Mouse (Mus musculus): ENCODE data around the gene Rgs9. TPM values are rescaled to one million over a fixed set of nuclear protein-coding genes. Genes with fewer than 3 reads are reported as not detected.
A peak's percentile ranks its signal among the peaks of the same experiment; 100 is the strongest.
"Not testable (repeated sequence)": the region's sequence is repeated elsewhere in the genome, so short reads cannot be mapped to it uniquely, and the experiment has no call there.

Rgs9 gene
- polyA plus RNA-seq, 1 experiment from 2014 or later = 0.13 TPM

DNA sequence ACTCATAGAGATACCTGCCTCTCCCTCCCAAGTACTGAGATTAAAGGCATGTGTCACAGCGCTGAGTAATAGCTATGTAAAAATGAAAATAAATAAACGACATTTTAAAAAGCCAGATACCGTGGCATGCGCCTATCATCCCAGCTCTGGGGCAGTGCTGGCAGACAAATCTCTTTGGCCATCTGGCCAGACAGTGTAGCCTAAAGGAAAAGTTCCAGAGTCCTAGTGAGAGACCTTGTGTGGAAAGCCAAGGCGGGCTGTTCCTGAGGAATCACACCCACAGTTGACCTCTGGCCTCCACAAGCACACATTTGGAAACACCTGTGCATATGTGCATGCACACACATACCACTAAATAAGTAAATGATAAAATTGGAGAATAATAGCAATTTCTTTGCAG is 22.0 kb upstream of the Rgs9 start:
- H3K4me3 ChIP-seq (ENCODE audit: low read depth, low read length) = no peak overlapping the region
- no peak overlapping the region for H3K9ac ChIP-seq (ENCODE audit: low read depth, low read length)
- no peak overlapping the region for H3K4me2 ChIP-seq (ENCODE audit: low read depth, low read length)
- H3K4me1 ChIP-seq (ENCODE audit: control insufficient read depth, low read depth, low read length) = no peaks in the 10 kb centered on the region
- no peak overlapping the region for H3K27ac ChIP-seq (ENCODE audit: low read length)
- no peaks in the 10 kb centered on the region for H3K36me3 ChIP-seq (ENCODE audit: control insufficient read depth, insufficient read depth)
- WGBS (ENCODE audit: insufficient replicate concordance) = 64% methylated on average over 5 of the region's 5 CpGs
- H3K27me3 ChIP-seq (ENCODE audit: control insufficient read depth, insufficient read depth, low read depth, low read length) = no peaks in the 10 kb centered on the region
- H3K9me3 ChIP-seq (replicated peaks; ENCODE audit: control insufficient read depth, low read length) = no peaks in the 10 kb centered on the region
- no peak for ATAC-seq (ENCODE audit: low read depth)

- no peak overlapping the region for H3K4me3 ChIP-seq (ENCODE audit: low read depth, low read length)
- 63% methylated on average over 4 of the region's 4 CpGs for WGBS (ENCODE audit: insufficient replicate concordance)
- H3K27me3 ChIP-seq (ENCODE audit: control insufficient read depth, insufficient read depth, low read depth, low read length) = no peaks in the 10 kb centered on the region
- H3K4me1 ChIP-seq (ENCODE audit: control insufficient read depth, low read depth, low read length) = no peaks in the 10 kb centered on the region
- H3K27ac ChIP-seq (ENCODE audit: low read length) = no peak overlapping the region
- no peaks in the 10 kb centered on the region for H3K9me3 ChIP-seq (replicated peaks; ENCODE audit: control insufficient read depth, low read length)
- ATAC-seq (ENCODE audit: low read depth) = no peak
- no peaks in the 10 kb centered on the region for H3K36me3 ChIP-seq (ENCODE audit: control insufficient read depth, insufficient read depth)
- H3K4me2 ChIP-seq (ENCODE audit: low read depth, low read length) = no peak overlapping the region
- no peak overlapping the region for H3K9ac ChIP-seq (ENCODE audit: low read depth, low read length)
Measured at GRCm38 (mm10) chr11:109319471-109319870, 21.5 kb upstream of the Rgs9 start.

DNA sequence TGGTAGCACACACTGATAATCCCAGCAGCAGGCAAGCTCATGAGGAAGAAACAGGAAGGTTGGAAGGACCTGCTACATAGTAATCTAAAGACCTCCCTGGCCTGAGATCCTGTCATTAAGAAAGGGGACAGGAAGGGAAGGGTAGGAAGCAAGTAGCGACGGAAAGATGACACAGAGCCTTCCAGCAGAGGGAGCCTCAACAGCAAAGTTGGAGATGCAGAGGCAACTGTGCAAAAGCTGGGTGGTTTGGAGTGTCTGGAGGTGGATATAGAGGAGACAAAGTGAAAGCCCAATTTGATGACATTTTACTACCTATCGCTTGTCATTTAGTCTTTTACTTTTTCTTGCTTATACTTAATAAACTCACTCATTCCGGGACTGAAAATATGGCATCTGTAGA is 19.0 kb upstream of the Rgs9 start:
- whole genome bisulfite sequencing (ENCODE audit: insufficient replicate concordance) = 23% methylated on average over 4 of the region's 4 CpGs
- ATAC-seq (ENCODE audit: low read depth) = no peak

DNA sequence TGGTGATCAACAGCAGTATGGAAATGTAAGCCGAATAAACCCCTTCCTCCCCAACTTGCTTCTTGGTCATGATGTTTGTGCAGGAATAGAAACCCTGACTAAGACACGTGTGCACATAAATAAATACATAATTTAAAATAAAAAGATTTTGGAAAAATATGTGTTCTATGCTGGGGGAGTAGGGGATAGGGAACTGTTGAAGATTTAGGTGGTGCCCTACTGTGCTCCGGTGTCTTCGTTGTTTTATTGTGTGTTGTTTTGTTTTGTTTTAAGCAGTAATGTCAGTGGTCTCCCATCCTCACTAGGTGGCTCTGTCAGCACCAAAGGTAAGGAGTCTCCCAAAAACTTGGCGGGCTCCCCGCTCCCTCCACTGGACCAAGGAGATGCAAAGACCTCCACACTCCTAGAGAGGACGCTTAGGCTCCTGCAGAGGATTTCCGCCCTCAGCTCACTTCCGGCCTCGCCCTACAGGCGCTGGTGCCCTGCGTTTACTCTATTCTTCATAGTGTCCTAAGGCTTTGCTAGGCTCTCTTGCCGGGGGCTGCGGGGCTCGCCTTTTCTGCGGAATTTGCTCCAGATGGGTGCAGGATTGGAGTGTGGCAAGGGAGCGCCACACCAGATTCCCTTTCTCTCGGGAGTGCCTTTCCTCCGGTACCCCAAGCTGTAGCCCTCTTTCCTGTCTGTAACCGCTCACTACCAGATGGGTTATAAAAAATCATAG is 14.1 kb upstream of the Rgs9 start:
- Histone ChIP-seq H3K9me3 (replicated peaks; ENCODE audit: control insufficient read depth, low read length) (no peaks in the 10 kb centered on the region), H3K4me1 (ENCODE audit: control insufficient read depth, low read depth, low read length) (no peaks in the 10 kb centered on the region), H3K4me2 (ENCODE audit: low read depth, low read length) (peak overlapping the region; percentile 63), H3K9ac (ENCODE audit: low read depth, low read length) (peak overlapping the region; percentile 55), H3K27ac (ENCODE audit: low read length) (no peak overlapping the region), H3K36me3 (ENCODE audit: control insufficient read depth, insufficient read depth) (no peaks in the 10 kb centered on the region), H3K27me3 (ENCODE audit: control insufficient read depth, insufficient read depth, low read depth, low read length) (no peaks in the 10 kb centered on the region; the same call in 1 of the 2 replicates), H3K4me3 (ENCODE audit: low read depth, low read length) (peak overlapping the region; percentile 65)
- peak; percentile 59 for ATAC-seq (ENCODE audit: low read depth)
- WGBS (ENCODE audit: insufficient replicate concordance) = 10% methylated on average over 20 of the region's 20 CpGs

More for the DNA sequence above, 19.0 kb upstream of the Rgs9 start:
- Histone ChIP-seq H3K9ac (ENCODE audit: low read depth, low read length) (no peak overlapping the region), H3K27me3 (ENCODE audit: control insufficient read depth, insufficient read depth, low read depth, low read length) (no peaks in the 10 kb centered on the region; the same call in 1 of the 2 replicates), H3K9me3 (replicated peaks; ENCODE audit: control insufficient read depth, low read length) (no peaks in the 10 kb centered on the region), H3K4me1 (ENCODE audit: control insufficient read depth, low read depth, low read length) (no peaks in the 10 kb centered on the region), H3K4me2 (ENCODE audit: low read depth, low read length) (no peak overlapping the region), H3K27ac (ENCODE audit: low read length) (no peak overlapping the region), H3K36me3 (ENCODE audit: control insufficient read depth, insufficient read depth) (no peaks in the 10 kb centered on the region), H3K4me3 (ENCODE audit: low read depth, low read length) (no peak overlapping the region)

GRCm38 (mm10) chr11:109305680-109306079 is 7.8 kb upstream of the Rgs9 start:
- no peak overlapping the region for H3K4me2 ChIP-seq (ENCODE audit: low read depth, low read length)
- H3K4me1 ChIP-seq (ENCODE audit: control insufficient read depth, low read depth, low read length) = no peaks in the 10 kb centered on the region
- no peaks in the 10 kb centered on the region for H3K36me3 ChIP-seq (ENCODE audit: control insufficient read depth, insufficient read depth)
- H3K27ac ChIP-seq (ENCODE audit: low read length) = no peak overlapping the region
- H3K4me3 ChIP-seq (ENCODE audit: low read depth, low read length) = no peak overlapping the region
- H3K9ac ChIP-seq (ENCODE audit: low read depth, low read length) = no peak overlapping the region
- no peak for ATAC-seq (ENCODE audit: low read depth)
- WGBS (ENCODE audit: insufficient replicate concordance) = 71% methylated on average over 5 of the region's 5 CpGs
- H3K9me3 ChIP-seq (replicated peaks; ENCODE audit: control insufficient read depth, low read length) = no peaks in the 10 kb centered on the region
- no peaks in the 10 kb centered on the region for H3K27me3 ChIP-seq (ENCODE audit: control insufficient read depth, insufficient read depth, low read depth, low read length)

DNA sequence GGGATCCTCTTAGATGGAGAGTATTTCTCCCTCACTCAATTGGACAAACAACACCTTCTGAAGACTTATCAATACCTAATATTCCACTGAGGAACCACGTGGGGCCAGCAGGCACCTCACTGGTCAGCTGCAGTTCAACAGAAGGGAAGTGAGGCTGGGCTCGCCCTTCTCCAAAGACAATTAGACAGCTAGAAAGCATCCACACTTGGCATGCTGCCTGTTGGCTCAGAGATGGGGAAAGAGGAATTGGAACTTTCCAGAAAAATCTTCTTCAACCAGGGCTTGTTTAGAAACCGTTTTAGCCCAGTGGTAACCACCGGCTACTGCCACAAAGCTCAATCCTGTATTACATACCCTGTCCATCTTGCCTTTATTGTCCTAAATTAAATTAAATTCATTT is 4.4 kb upstream of the Rgs9 start:
- H3K27me3 ChIP-seq (ENCODE audit: control insufficient read depth, insufficient read depth, low read depth, low read length) = no peaks in the 10 kb centered on the region; the same call in 1 of the 2 replicates
- ATAC-seq (ENCODE audit: low read depth) = no peak
- 50% methylated on average over 4 of the region's 4 CpGs for WGBS (ENCODE audit: insufficient replicate concordance)

GRCm38 (mm10) chr11:109297031-109297430 is 898 bp downstream of the Rgs9 start:
- no peak overlapping the region for H3K27ac ChIP-seq (ENCODE audit: low read length)
- no peak overlapping the region for H3K4me2 ChIP-seq (ENCODE audit: low read depth, low read length)
- H3K27me3 ChIP-seq (ENCODE audit: control insufficient read depth, insufficient read depth, low read depth, low read length) = peaks cover 4% of the 10 kb centered on the region
- H3K4me1 ChIP-seq (ENCODE audit: control insufficient read depth, low read depth, low read length) = peaks cover 4% of the 10 kb centered on the region; the same call in 1 of the 2 replicates
- no peaks in the 10 kb centered on the region for H3K36me3 ChIP-seq (ENCODE audit: control insufficient read depth, insufficient read depth)
- H3K4me3 ChIP-seq (ENCODE audit: low read depth, low read length) = no peak overlapping the region
- H3K9ac ChIP-seq (ENCODE audit: low read depth, low read length) = no peak overlapping the region
- no peaks in the 10 kb centered on the region for H3K9me3 ChIP-seq (replicated peaks; ENCODE audit: control insufficient read depth, low read length)
- WGBS (ENCODE audit: insufficient replicate concordance) = 71% methylated on average over 7 of the region's 7 CpGs
- no peak for ATAC-seq (ENCODE audit: low read depth)

More for the DNA sequence above, 4.4 kb upstream of the Rgs9 start:
- no peak overlapping the region for H3K4me3 ChIP-seq (ENCODE audit: low read depth, low read length)
- no peak overlapping the region for H3K27ac ChIP-seq (ENCODE audit: low read length)
- H3K4me1 ChIP-seq (ENCODE audit: control insufficient read depth, low read depth, low read length) = peaks cover 4% of the 10 kb centered on the region; the same call in 1 of the 2 replicates
- no peak overlapping the region for H3K4me2 ChIP-seq (ENCODE audit: low read depth, low read length)
- no peaks in the 10 kb centered on the region for H3K36me3 ChIP-seq (ENCODE audit: control insufficient read depth, insufficient read depth)
- no peak overlapping the region for H3K9ac ChIP-seq (ENCODE audit: low read depth, low read length)
- H3K9me3 ChIP-seq (replicated peaks; ENCODE audit: control insufficient read depth, low read length) = no peaks in the 10 kb centered on the region

- 55% methylated on average over 3 of the region's 3 CpGs for WGBS (ENCODE audit: insufficient replicate concordance)
- no peaks in the 10 kb centered on the region for H3K9me3 ChIP-seq (replicated peaks; ENCODE audit: control insufficient read depth, low read length)
- no peaks in the 10 kb centered on the region for H3K4me1 ChIP-seq (ENCODE audit: control insufficient read depth, low read depth, low read length)
- H3K36me3 ChIP-seq (ENCODE audit: control insufficient read depth, insufficient read depth) = no peaks in the 10 kb centered on the region
- no peak overlapping the region for H3K4me2 ChIP-seq (ENCODE audit: low read depth, low read length)
- H3K27me3 ChIP-seq (ENCODE audit: control insufficient read depth, insufficient read depth, low read depth, low read length) = peaks cover 2% of the 10 kb centered on the region; the same call in 1 of the 2 replicates
- ATAC-seq (ENCODE audit: low read depth) = no peak
- H3K4me3 ChIP-seq (ENCODE audit: low read depth, low read length) = no peak overlapping the region
- H3K9ac ChIP-seq (ENCODE audit: low read depth, low read length) = no peak overlapping the region
- H3K27ac ChIP-seq (ENCODE audit: low read length) = no peak overlapping the region
Measured at GRCm38 (mm10) chr11:109292056-109292455, 5.9 kb downstream of the Rgs9 start.

DNA sequence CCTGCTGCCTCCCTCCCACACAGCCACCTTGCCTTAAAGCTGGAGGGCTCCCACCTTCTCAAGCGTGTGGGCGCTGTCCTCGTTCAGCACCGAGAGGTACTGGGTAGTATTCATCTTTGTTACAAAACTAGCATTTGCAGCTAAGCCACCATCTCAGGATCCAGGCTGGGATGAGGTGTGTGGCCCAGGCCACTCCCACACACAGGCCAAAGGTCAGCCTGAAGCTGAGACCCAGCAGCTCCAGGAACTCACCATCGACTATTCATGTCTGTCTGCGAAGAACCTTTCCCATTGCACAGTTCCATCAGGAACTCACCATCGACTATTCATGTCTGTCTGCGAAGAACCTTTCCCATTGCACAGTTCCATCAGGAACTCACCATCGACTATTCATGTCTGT is 8.6 kb downstream of the Rgs9 start:
- 72% methylated on average over 9 of the region's 9 CpGs for WGBS (ENCODE audit: insufficient replicate concordance)
- not testable (repeated sequence) for H3K27me3 ChIP-seq (ENCODE audit: control insufficient read depth, insufficient read depth, low read depth, low read length); H3K4me1 ChIP-seq (ENCODE audit: control insufficient read depth, low read depth, low read length); H3K4me3 ChIP-seq (ENCODE audit: low read depth, low read length); H3K36me3 ChIP-seq (ENCODE audit: control insufficient read depth, insufficient read depth); ATAC-seq (ENCODE audit: low read depth); H3K9me3 ChIP-seq (replicated peaks; ENCODE audit: control insufficient read depth, low read length); H3K27ac ChIP-seq (ENCODE audit: low read length); H3K9ac ChIP-seq (ENCODE audit: low read depth, low read length); H3K4me2 ChIP-seq (ENCODE audit: low read depth, low read length)

All from liver, embryonic 16.5 days (tissue).